Mouse (Mus musculus): Measurements from ENCODE around the gene Cdc42bpg.

Cdc42bpg gene

GRCm38 (mm10) chr19:6342276-6342933 lies 36.1 kb downstream of the Cdc42bpg start:
- no peak for TF ChIP-seq CTCF (conservative IDR thresholded peaks at IDR 0.05; ENCODE audit: low read length)
- no peak for TF ChIP-seq POU5F1 (IDR thresholded peaks at IDR 0.05; ENCODE audit: borderline replicate concordance, low read length)
- TF ChIP-seq NANOG (IDR thresholded peaks at IDR 0.05; ENCODE audit: borderline replicate concordance, low read length), result no peak
- peaks cover 14% of the 10 kb centered on the region; the same call in 1 of the 2 replicates for H3K27me3 ChIP-seq (ENCODE audit: insufficient read depth, low read length)
- peaks cover 80% of the 10 kb centered on the region for H3K4me1 ChIP-seq (replicated peaks; ENCODE audit: low read depth, low read length)
- H3K4me3 ChIP-seq (replicated peaks; ENCODE audit: low read length), result peak overlapping the region; percentile 87; the same call in 1 of the 2 replicates
- no peaks in the 10 kb centered on the region for H3K9me3 ChIP-seq (ENCODE audit: low read length)
- H3K36me3 ChIP-seq (ENCODE audit: insufficient read depth, low read length), result peaks cover 74% of the 10 kb centered on the region

- Histone ChIP-seq H3K4me1 (replicated peaks; ENCODE audit: low read depth, low read length) (peaks cover 75% of the 10 kb centered on the region), H3K4me3 (replicated peaks; ENCODE audit: low read length) (no peak overlapping the region), H3K9me3 (ENCODE audit: low read length) (no peaks in the 10 kb centered on the region), H3K36me3 (ENCODE audit: insufficient read depth, low read length) (peaks cover 70% of the 10 kb centered on the region), H3K27me3 (ENCODE audit: insufficient read depth, low read length) (peaks cover 14% of the 10 kb centered on the region; the same call in 1 of the 2 replicates)
- TF ChIP-seq CTCF (conservative IDR thresholded peaks at IDR 0.05; ENCODE audit: low read length) (no peak), POU5F1 (IDR thresholded peaks at IDR 0.05; ENCODE audit: borderline replicate concordance, low read length) (no peak), NANOG (IDR thresholded peaks at IDR 0.05; ENCODE audit: borderline replicate concordance, low read length) (no peak)
Measured at GRCm38 (mm10) chr19:6343066-6343925, 37.0 kb downstream of the Cdc42bpg start.

GRCm38 (mm10) chr19:6343996-6344395 lies 37.7 kb downstream of the Cdc42bpg start:
- Histone ChIP-seq H3K36me3 (ENCODE audit: insufficient read depth, low read length) (peaks cover 65% of the 10 kb centered on the region), H3K4me3 (replicated peaks; ENCODE audit: low read length) (no peak overlapping the region), H3K9me3 (ENCODE audit: low read length) (no peaks in the 10 kb centered on the region), H3K4me1 (replicated peaks; ENCODE audit: low read depth, low read length) (peaks cover 75% of the 10 kb centered on the region), H3K27me3 (ENCODE audit: insufficient read depth, low read length) (peaks cover 14% of the 10 kb centered on the region; the same call in 1 of the 2 replicates)
- TF ChIP-seq CTCF (conservative IDR thresholded peaks at IDR 0.05; ENCODE audit: low read length) (no peak), POU5F1 (IDR thresholded peaks at IDR 0.05; ENCODE audit: borderline replicate concordance, low read length) (no peak), NANOG (IDR thresholded peaks at IDR 0.05; ENCODE audit: borderline replicate concordance, low read length) (no peak)

GRCm38 (mm10) chr19:6346023-6346422 lies 39.8 kb downstream of the Cdc42bpg start:
- H3K4me1 ChIP-seq (replicated peaks; ENCODE audit: low read depth, low read length), result peaks cover 65% of the 10 kb centered on the region
- 0 out of 2 replicates have a peak overlapping the region, but pooled peaks have one; percentile 13 for H3K4me3 ChIP-seq (replicated peaks; ENCODE audit: low read length)
- TF ChIP-seq POU5F1 (IDR thresholded peaks at IDR 0.05; ENCODE audit: borderline replicate concordance, low read length), result no peak
- TF ChIP-seq NANOG (IDR thresholded peaks at IDR 0.05; ENCODE audit: borderline replicate concordance, low read length), result no peak
- no peak for TF ChIP-seq CTCF (conservative IDR thresholded peaks at IDR 0.05; ENCODE audit: low read length)
- H3K27me3 ChIP-seq (ENCODE audit: insufficient read depth, low read length), result peaks cover 14% of the 10 kb centered on the region; the same call in 1 of the 2 replicates
- no peaks in the 10 kb centered on the region for H3K9me3 ChIP-seq (ENCODE audit: low read length)
- H3K36me3 ChIP-seq (ENCODE audit: insufficient read depth, low read length), result peaks cover 63% of the 10 kb centered on the region

- Histone ChIP-seq H3K4me3 (replicated peaks; ENCODE audit: low read length) (peak overlapping the region; percentile 13; the same call in 1 of the 2 replicates), H3K9me3 (ENCODE audit: low read length) (no peaks in the 10 kb centered on the region), H3K4me1 (replicated peaks; ENCODE audit: low read depth, low read length) (peaks cover 67% of the 10 kb centered on the region), H3K36me3 (ENCODE audit: insufficient read depth, low read length) (peaks cover 63% of the 10 kb centered on the region), H3K27me3 (ENCODE audit: insufficient read depth, low read length) (peaks cover 10% of the 10 kb centered on the region; the same call in 1 of the 2 replicates)
- TF ChIP-seq POU5F1 (IDR thresholded peaks at IDR 0.05; ENCODE audit: borderline replicate concordance, low read length) (no peak), CTCF (conservative IDR thresholded peaks at IDR 0.05; ENCODE audit: low read length) (no peak), NANOG (IDR thresholded peaks at IDR 0.05; ENCODE audit: borderline replicate concordance, low read length) (no peak)
Measured at GRCm38 (mm10) chr19:6346661-6347060, 40.4 kb downstream of the Cdc42bpg start.

- Histone ChIP-seq H3K36me3 (ENCODE audit: insufficient read depth, low read length) (peaks cover 67% of the 10 kb centered on the region), H3K27me3 (ENCODE audit: insufficient read depth, low read length) (peaks cover under 1% of the 10 kb centered on the region; the same call in 1 of the 2 replicates), H3K4me3 (replicated peaks; ENCODE audit: low read length) (no peak overlapping the region), H3K4me1 (replicated peaks; ENCODE audit: low read depth, low read length) (peaks cover 58% of the 10 kb centered on the region), H3K9me3 (ENCODE audit: low read length) (no peaks in the 10 kb centered on the region)
- no peak for TF ChIP-seq CTCF (conservative IDR thresholded peaks at IDR 0.05; ENCODE audit: low read length)
- no peak for TF ChIP-seq POU5F1 (IDR thresholded peaks at IDR 0.05; ENCODE audit: borderline replicate concordance, low read length)
- no peak for TF ChIP-seq NANOG (IDR thresholded peaks at IDR 0.05; ENCODE audit: borderline replicate concordance, low read length)
Measured at GRCm38 (mm10) chr19:6347615-6348014, 41.4 kb downstream of the Cdc42bpg start.

- Histone ChIP-seq H3K27me3 (ENCODE audit: insufficient read depth, low read length) (no peaks in the 10 kb centered on the region), H3K4me1 (replicated peaks; ENCODE audit: low read depth, low read length) (peaks cover 48% of the 10 kb centered on the region), H3K9me3 (ENCODE audit: low read length) (no peaks in the 10 kb centered on the region), H3K36me3 (ENCODE audit: insufficient read depth, low read length) (peaks cover 70% of the 10 kb centered on the region), H3K4me3 (replicated peaks; ENCODE audit: low read length) (no peak overlapping the region)
- TF ChIP-seq CTCF (conservative IDR thresholded peaks at IDR 0.05; ENCODE audit: low read length), result no peak
- TF ChIP-seq NANOG (IDR thresholded peaks at IDR 0.05; ENCODE audit: borderline replicate concordance, low read length), result no peak
- no peak for TF ChIP-seq POU5F1 (IDR thresholded peaks at IDR 0.05; ENCODE audit: borderline replicate concordance, low read length)
Measured at GRCm38 (mm10) chr19:6348717-6349116, 42.5 kb downstream of the Cdc42bpg start.

Measured in E14TG2a.4 (cell line).